Mouse (Mus musculus) hematopoietic multipotent progenitor cell, adult 10-12 weeks (in vitro differentiated cells): ENCODE data around the gene Cr2. TPM values are rescaled to one million over a fixed set of nuclear protein-coding genes. Genes with fewer than 3 reads are reported as not detected.

Experiments
- polyA plus RNA-seq: library from polyadenylated mRNA; stranded (reverse); fragments of >175 nt; gene quantifications from 2 replicates; pipeline ENCODE4 v1.2.3, GENCODE M21; 2012; ENCODE audit warnings: low replicate concordance

Gene Cr2
- polyA plus RNA-seq = 33.3 and 159 TPM in 2 replicates

DNA sequence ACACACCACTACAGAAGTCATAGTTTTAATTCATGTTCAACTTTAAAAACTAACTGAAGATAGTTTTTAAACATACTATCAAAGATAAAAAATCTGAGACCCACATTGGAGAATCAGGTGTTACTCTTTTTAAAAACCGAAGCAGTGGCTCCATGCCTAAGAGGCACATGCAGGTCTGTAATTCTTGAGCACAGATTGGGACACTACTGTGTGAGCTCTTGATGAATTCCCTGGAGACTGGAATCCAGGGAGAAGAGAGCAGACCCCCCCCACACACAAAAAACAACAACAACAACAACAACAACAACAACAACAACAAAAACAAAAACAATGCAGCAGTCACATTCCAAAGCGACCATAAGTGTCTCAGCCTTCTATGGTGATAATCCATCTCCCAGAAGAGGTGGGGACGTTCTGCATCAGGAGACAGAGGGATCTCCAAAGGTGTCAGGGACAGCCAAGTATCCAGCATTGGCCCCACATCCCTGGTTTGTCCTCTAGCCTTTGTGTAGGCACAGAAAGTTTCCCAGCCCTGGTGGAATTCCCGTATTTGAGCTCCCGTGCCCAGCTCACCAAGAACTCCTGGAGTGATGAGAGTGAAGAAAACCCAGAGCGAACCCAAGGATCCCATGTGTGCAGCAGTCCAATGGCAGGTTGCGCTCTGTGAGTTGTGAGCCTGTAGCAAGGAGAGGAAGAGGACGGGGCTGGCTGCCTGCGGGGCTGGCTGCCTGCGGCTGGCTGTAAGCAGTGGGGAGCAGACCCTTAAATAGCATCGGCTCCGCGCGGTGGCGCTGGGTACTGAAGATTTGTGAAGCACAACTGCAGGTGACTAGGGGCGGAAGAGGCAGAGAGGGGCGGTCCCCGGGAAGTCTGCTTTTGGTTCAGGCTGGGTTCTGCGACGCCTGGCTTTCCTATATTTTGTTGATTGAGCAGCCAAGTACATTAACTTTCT lies at the start of gene Cr2:
Gene Cr2, minus strand, starts transcription at position 737 of the 952 bp plus-strand sequence.

DNA sequence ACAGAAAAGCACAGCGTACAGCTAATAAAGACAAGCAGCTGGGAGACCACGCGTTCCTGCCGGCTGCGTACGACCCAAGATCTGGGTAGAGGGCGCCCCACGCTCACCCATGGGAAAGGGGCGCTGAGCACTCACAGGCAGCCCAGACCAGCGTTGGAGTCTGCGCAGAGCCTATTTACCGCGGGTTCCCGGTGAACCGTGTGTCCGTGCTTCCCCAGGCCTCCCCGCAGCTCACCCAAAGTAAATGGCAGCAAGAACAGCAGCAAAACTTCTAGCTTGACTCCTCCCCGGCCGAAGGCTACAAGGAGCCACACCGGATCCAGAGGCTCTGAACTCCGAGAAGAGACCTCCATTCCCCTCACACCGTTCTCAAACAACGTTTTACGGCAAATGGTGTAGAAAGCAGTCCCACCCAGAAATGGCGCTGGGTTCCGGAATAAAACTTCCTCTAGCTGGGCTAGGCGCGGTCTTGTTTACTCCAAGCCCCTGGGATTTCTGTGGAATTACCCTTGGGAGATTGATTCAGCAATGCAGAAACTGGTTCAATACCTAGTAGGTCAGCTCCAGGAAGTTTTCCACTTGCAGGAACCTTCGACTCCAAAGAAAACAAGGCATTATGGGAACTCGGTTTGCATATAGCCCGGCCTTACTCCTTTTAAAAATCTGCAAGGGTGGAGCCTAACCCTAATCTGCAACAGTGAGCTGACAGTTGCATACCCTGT lies 45.4 kb downstream of the Cr2 start, which contains the start of gene Cr1l:
Gene Cr1l, minus strand, starts transcription at position 634 of the 722 bp plus-strand sequence.

DNA sequence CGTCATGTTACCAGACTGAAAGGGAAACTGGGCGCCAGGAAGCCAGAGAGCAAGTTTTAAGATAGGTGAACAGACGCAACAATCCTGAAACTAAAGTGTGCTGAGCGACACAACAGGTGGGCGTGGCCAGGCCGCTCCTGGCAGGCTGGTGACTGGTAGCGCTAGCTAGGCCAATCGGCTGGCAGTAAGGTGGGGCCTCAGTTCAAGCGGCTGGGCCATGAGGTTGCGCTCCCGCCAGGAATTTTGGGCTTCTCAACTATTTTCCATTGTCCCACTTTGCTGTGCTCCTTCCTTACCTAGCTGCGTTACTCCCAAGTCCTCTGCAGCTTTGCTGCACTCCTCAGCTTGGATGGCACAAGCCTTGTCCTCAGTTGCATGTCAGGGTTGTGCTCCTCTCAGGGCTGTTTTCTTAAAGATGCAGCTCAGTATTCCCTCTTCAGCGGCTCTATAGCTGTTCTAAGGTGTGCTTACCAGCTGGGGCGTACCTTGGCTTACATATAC lies 84.2 kb downstream of the Cr2 start, which contains the start of gene Cd46:
Gene Cd46, minus strand, starts transcription at position 30 of the 501 bp plus-strand sequence.

Other genes with a start within 250 kb of the Cr2 start
- 0.59 and 0.85 TPM in 2 replicates for gene Cd34, start 237.9 kb downstream of the Cr2 start, polyA plus RNA-seq
- gene Cd46, start 84.5 kb downstream of the Cr2 start, polyA plus RNA-seq = 0.20 and 0.31 TPM in 2 replicates
- gene Cr1l, start 45.1 kb downstream of the Cr2 start, polyA plus RNA-seq = 10.0 and 10.5 TPM in 2 replicates